Mouse (Mus musculus) kidney, adult 2 months (tissue): ENCODE measurements around the gene Trap1. TPM values are rescaled to one million over a fixed set of nuclear protein-coding genes. Genes with fewer than 3 reads are reported as not detected.

Experiments
- DNase-seq: peaks from one replicate; pipeline ENCODE4 v3.0.0; 2021
- H3K27ac ChIP-seq: fragments of 200-500 bp; 2 replicates; pipeline ENCODE4 v1.5.1; 2012; ENCODE audit warnings: low read depth, low read length, control low read depth, inconsistent platforms; ENCODE audit not compliant: insufficient read depth
- H3K27me3 ChIP-seq: fragments of 200-500 bp; replicated peaks from 2 replicates; pipeline ENCODE4 v1.6.1; 2012; ENCODE audit warnings: mild to moderate bottlenecking, moderate library complexity, low read length, inconsistent platforms; ENCODE audit not compliant: control insufficient read depth, insufficient read depth
- H3K36me3 ChIP-seq: fragments of 200-500 bp; 2 replicates; pipeline ENCODE4 v1.6.1; 2012; ENCODE audit warnings: mild to moderate bottlenecking, moderate library complexity, low read length, inconsistent platforms; ENCODE audit not compliant: control insufficient read depth, insufficient read depth
- H3K4me1 ChIP-seq: fragments of 200-500 bp; 2 replicates; pipeline ENCODE4 v1.6.1; 2011; ENCODE audit warnings: low read length; ENCODE audit not compliant: control insufficient read depth, insufficient read depth
- H3K4me3 ChIP-seq: fragments of 200-500 bp; 2 replicates; pipeline ENCODE4 v1.5.1; 2011; ENCODE audit warnings: mild to moderate bottlenecking, low read depth, low read length, control low read depth; ENCODE audit not compliant: insufficient read depth
- CTCF ChIP-seq: fragments of 200-500 bp; conservative IDR thresholded peaks from 2 replicates; pipeline ENCODE4 v1.5.1; 2011; ENCODE audit warnings: low read depth, mild to moderate bottlenecking, control low read depth, low read length, moderate library complexity, mixed read lengths; ENCODE audit not compliant: insufficient read depth, insufficient read length
- POLR2A ChIP-seq: fragments of 200-500 bp; IDR thresholded peaks from one replicate; pipeline ENCODE4 v1.6.1; 2011; ENCODE audit warnings: low read depth, low read length, control low read depth
- WGBS: fragments of 180-500 bp; shearing (Covaris S2); methylation state at CpG from one replicate; pipeline ENCODE4 v1.1.7; 2018; 5-methylcytosine and 5-hydroxymethylcytosine counted together
- polyA plus RNA-seq: library from polyadenylated mRNA; depleted of rRNA; stranded (reverse); fragments of >200 nt; gene quantifications from 2 replicates; pipeline ENCODE4 v1.2.3, GENCODE M21; 2012

The Trap1 gene
- polyA plus RNA-seq, 1 experiment: 225 TPM

DNA sequence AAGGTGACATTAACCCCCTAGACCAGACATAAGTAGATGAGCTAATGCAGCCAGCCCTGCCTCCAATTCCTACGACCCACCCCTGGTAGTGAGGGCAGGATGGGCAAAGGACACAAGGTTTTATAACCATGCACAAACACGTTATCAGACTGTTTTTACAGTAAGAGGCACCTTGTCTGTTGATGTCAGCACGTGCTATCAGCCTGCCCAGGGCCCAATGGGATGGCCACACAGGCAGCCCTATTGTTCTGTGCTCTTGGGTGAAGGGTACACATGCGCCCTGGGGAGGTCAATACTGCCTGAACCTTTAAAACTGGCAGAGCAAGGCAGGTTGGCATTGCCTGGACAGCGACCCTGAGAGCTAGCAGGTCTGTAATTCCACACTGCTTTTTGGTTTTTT is 40.8 kb downstream of the Trap1 start, which contains the start of gene Dnase1:
Dnase1 (plus strand) TSS at position 136 of the 400 bp plus-strand sequence.
- WGBS: 50% methylated on average over 5 of the region's 5 CpGs
- peak; percentile 68 for DNase-seq
- no peaks in the 10 kb centered on the region for H3K27me3 ChIP-seq
- H3K4me3 ChIP-seq: peak within 1 kb of the TSS; percentile 48
- H3K4me1 ChIP-seq: peaks cover 28% of the 10 kb centered on the region
- peak within 1 kb of the TSS; percentile 90 for H3K27ac ChIP-seq
- TF ChIP-seq POLR2A (no peak), CTCF (no peak)
- peaks cover 4% of the 10 kb centered on the region; the same call in 1 of the 2 replicates for H3K36me3 ChIP-seq

DNA sequence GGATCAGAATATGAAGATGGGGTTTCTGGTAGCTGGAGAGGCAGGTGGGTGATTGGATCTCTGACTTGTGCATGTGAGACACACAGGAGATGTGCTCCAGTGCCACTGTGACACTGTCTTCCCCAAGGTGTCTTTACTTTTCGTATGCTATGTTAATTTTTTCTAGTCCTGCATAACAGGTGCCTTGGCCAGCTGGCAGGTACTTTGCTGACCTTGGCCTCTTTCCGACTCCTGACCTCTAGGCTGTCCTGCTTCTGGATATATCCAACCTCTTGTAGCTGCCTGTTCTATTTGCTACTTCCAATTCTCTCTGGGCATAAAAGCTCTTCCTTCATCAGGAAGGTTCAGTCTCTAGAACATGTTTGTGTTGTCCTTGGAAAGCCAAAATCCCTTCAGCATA is 42.1 kb downstream of the Trap1 start:
- peak; percentile 84 for DNase-seq
- no peaks in the 10 kb centered on the region for H3K27me3 ChIP-seq
- TF ChIP-seq CTCF (no peak), POLR2A (no peak)
- H3K27ac ChIP-seq: peak overlapping the region; percentile 90
- H3K4me3 ChIP-seq: no peak overlapping the region
- H3K4me1 ChIP-seq: peaks cover 29% of the 10 kb centered on the region
- 22% methylated on average over 2 of the region's 2 CpGs for WGBS
- peaks cover 4% of the 10 kb centered on the region; the same call in 1 of the 2 replicates for H3K36me3 ChIP-seq

DNA sequence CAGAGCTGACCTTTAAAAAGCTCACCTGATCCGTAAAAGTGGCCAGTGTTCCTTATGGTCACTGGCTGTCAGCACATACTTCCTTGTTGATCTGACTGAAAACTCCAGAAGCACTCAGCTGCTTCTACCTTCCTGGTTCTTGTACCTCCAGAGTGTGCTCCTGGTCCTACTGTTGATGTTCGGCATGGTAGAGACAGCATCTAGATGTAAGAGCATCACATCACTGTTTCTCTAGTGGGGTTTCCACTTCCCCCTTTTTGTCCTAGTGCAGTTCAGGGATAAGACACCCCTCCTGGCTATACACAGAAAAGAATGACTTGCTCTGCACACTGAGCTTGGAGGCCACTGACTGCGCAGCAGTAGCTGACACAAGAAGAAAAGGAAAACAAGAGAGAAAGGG is 43.2 kb downstream of the Trap1 start:
- H3K27ac ChIP-seq: peak overlapping the region; percentile 43
- WGBS: 73% methylated on average over 3 of the region's 3 CpGs

DNA sequence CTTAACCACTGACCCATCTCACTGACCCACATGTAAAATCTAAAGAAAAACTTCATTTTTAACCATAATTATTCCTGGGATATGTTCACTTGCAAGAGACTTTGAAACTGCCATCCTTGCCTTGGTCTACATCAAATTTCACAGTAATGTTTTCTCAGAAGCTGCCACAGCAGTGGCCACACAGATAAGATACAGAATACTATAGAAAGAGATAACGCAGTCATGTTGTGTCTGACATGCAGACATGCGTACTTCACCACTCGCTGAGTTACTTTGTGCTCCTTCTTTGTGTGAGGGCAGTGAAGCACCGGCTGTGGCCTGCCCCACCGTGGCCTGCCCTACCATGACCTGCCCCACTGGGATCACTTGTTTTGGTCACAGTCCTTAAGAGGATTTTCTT is 43.7 kb downstream of the Trap1 start:
- Histone ChIP-seq H3K4me1 (peaks cover 42% of the 10 kb centered on the region), H3K36me3 (peaks cover 4% of the 10 kb centered on the region; the same call in 1 of the 2 replicates), H3K27ac (peak overlapping the region; percentile 43), H3K27me3 (no peaks in the 10 kb centered on the region), H3K4me3 (no peak overlapping the region)
- WGBS: 49% methylated on average over 5 of the region's 5 CpGs
- DNase-seq: no peak
- no peak for TF ChIP-seq POLR2A
- TF ChIP-seq CTCF: no peak

More for the DNA sequence above, 43.2 kb downstream of the Trap1 start:
- Histone ChIP-seq H3K36me3 (peaks cover 4% of the 10 kb centered on the region; the same call in 1 of the 2 replicates), H3K27me3 (no peaks in the 10 kb centered on the region), H3K4me3 (no peak overlapping the region), H3K4me1 (peaks cover 40% of the 10 kb centered on the region)
- DNase-seq: no peak
- TF ChIP-seq POLR2A (no peak), CTCF (no peak)

DNA sequence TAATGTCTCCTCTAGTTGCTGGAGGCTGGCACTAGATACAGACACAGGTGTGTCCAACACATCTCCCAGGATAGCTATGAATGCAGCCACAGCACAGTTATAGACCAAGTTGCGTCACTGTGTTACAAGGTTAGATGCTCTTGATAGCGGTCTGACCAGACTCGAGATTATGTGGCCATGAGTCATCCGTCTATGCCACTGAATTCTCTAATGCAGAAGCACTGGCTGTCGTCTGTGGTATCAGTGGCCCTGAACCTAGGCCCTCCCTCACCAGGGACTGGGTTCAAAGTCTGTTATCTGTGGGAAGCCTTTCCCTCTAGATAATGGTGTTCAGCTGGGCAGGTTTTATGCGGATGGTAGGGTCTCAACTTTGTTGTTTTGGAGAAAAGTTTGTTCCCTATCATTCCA is 45.3 kb downstream of the Trap1 start:
- no peaks in the 10 kb centered on the region for H3K36me3 ChIP-seq
- H3K4me3 ChIP-seq: no peak overlapping the region
- H3K27ac ChIP-seq: peak overlapping the region; percentile 86
- DNase-seq: no peak
- H3K4me1 ChIP-seq: peaks cover 50% of the 10 kb centered on the region
- 75% methylated on average over 6 of the region's 6 CpGs for WGBS
- TF ChIP-seq POLR2A (no peak), CTCF (no peak)
- no peaks in the 10 kb centered on the region for H3K27me3 ChIP-seq

DNA sequence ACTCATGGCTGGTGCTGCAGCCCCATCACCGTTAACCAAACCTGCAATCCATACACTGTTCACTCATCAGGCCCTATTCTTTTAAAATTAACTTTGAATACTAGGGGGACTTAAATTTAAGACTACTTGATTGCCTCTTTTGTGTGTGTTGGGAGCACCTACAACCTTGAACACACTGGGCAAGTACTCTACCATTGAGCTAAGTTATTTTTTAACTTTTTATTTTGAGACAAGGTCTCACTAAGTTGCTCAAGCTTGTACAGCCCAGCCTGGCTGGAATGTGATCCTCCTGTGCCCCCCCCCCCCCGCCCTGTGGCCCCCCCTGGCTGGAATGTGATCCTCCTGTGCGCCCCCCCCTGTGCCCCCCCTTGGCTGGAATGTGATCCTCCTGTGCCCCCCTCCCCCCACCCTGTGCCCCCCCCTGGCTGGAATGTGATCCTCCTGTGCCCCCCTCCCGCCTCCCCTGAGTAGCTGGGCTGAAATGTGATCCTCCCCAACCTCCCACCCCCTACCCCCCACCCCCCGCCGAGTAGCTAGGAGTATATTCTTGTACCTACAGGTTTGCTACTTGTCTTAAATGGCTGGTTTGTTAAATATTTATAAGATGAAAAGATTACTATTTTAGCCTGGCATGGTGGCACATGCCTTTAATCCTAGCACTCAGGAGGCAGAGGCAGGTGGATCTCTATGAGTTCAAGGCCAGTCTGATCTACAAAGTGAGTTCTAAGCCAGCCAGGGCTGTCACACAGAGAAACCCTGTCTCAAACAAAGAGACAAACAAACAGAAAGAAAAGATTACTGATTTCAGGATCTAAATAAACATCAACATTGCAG is 46.0 kb downstream of the Trap1 start:
- WGBS: 18% methylated on average over 5 of the region's 6 CpGs
- peak overlapping the region; percentile 97 for H3K27ac ChIP-seq
- peaks cover 57% of the 10 kb centered on the region for H3K4me1 ChIP-seq
- no peaks in the 10 kb centered on the region for H3K36me3 ChIP-seq
- H3K27me3 ChIP-seq: no peaks in the 10 kb centered on the region
- H3K4me3 ChIP-seq: no peak overlapping the region
- peak; percentile 77 for DNase-seq
- TF ChIP-seq POLR2A: no peak
- TF ChIP-seq CTCF: no peak

DNA sequence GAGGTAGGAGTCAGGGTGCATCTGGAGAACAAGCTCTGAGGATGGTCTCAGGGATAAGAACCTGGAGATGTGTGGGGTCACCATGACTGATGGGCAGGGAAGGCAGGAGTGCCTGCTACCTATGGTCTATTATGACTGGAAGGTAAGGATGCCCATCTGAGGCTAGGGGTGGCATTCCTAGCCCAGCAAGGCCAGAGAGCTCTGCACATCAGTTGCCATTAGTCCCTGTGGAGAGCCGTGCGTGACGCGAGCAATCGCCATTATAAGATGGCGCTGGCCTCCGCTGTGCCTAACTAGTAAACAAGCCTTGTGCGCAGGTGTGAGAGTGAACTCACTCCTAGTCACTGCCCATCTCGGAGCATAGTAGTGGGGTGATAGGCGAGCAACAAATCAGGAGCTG is 47.1 kb downstream of the Trap1 start:
- WGBS: 87% methylated on average over 10 of the region's 10 CpGs
- H3K36me3 ChIP-seq: no peaks in the 10 kb centered on the region
- H3K4me1 ChIP-seq: peaks cover 50% of the 10 kb centered on the region
- H3K27ac ChIP-seq: peak overlapping the region; percentile 97
- TF ChIP-seq POLR2A (no peak), CTCF (no peak)
- DNase-seq: no peak
- peak overlapping the region; percentile 21; the same call in 1 of the 2 replicates for H3K4me3 ChIP-seq
- H3K27me3 ChIP-seq: no peaks in the 10 kb centered on the region
